Mouse (Mus musculus) thymus, adult 2 months (tissue): ENCODE results near the gene Tanc1. TPM values are rescaled to one million over a fixed set of nuclear protein-coding genes. Genes with fewer than 3 reads are reported as not detected.

Source experiments
- DNase-seq: peaks from one replicate; pipeline ENCODE4 v3.0.0; 2021
- H3K27ac ChIP-seq: fragments of 200-500 bp; 2 replicates; pipeline ENCODE4 v1.5.1; 2012; ENCODE audit warnings: low read length, control low read depth; ENCODE audit not compliant: control insufficient read depth, insufficient read depth
- H3K27me3 ChIP-seq: fragments of 200-500 bp; 2 replicates; pipeline ENCODE4 v1.6.1; 2012; ENCODE audit warnings: mild to moderate bottlenecking, low read length, moderate library complexity, mixed read lengths; ENCODE audit not compliant: control insufficient read depth, insufficient read depth
- H3K36me3 ChIP-seq: fragments of 200-500 bp; 2 replicates; pipeline ENCODE4 v1.6.1; 2012; ENCODE audit warnings: mild to moderate bottlenecking, low read length, moderate library complexity; ENCODE audit not compliant: control insufficient read depth, insufficient read depth
- H3K4me1 ChIP-seq: fragments of 200-500 bp; replicated peaks from 2 replicates; pipeline ENCODE4 v1.6.1; 2012; ENCODE audit warnings: low read length; ENCODE audit not compliant: control insufficient read depth, insufficient read depth
- H3K4me3 ChIP-seq: fragments of 200-500 bp; 2 replicates; pipeline ENCODE4 v1.5.1; 2012; ENCODE audit warnings: mild to moderate bottlenecking, low read length, control low read depth, moderate library complexity; ENCODE audit not compliant: control insufficient read depth, insufficient read depth
- CTCF ChIP-seq: fragments of 200-500 bp; IDR thresholded peaks from 2 replicates; pipeline ENCODE4 v1.5.1; 2012; ENCODE audit warnings: mild to moderate bottlenecking, control low read depth, low read length, moderate library complexity, borderline replicate concordance; ENCODE audit not compliant: control insufficient read depth, poor library complexity, insufficient read depth; ENCODE audit errors: extremely low read depth
- POLR2A ChIP-seq: fragments of 200-500 bp; IDR thresholded peaks from 2 replicates; pipeline ENCODE4 v1.6.1; 2012; ENCODE audit warnings: mild to moderate bottlenecking, low read length, control low read depth, moderate library complexity; ENCODE audit not compliant: control insufficient read depth, poor library complexity, insufficient read depth; ENCODE audit errors: extremely low read depth
- WGBS: fragments of 180-500 bp; shearing (Covaris S2); methylation state at CpG from one replicate; pipeline ENCODE4 v1.1.7; 2018; 5-methylcytosine and 5-hydroxymethylcytosine counted together
- polyA plus RNA-seq: library from polyadenylated mRNA; depleted of rRNA; stranded (reverse); fragments of >200 nt; gene quantifications from 2 replicates; pipeline ENCODE4 v1.2.3, GENCODE M21; 2012

The Tanc1 gene
- polyA plus RNA-seq, 1 experiment, result 7.3 TPM

DNA sequence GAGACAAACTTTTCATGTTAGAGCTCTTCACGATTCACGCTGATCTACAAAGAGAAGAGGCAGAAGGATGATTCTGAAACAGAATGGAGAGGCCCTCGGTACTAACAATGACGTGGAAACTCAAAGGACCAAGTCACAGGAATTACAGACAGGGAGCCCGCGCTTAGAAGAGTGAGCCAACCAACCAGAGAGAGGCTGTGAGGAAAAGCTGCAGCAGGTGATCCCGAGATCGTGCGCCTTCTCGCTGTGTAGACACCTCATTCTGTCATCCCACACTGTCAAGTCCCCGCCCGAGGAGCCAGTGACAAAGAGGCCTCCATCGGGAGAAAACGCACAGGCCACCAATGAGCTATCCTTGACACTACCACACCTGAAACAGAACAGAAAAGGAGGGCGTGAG lies 264.6 kb downstream of the Tanc1 start:
- H3K4me3 ChIP-seq, result no peak overlapping the region
- DNase-seq, result no peak
- no peaks in the 10 kb centered on the region for H3K36me3 ChIP-seq
- peaks cover 7% of the 10 kb centered on the region; the same call in 1 of the 2 replicates for H3K4me1 ChIP-seq
- H3K27ac ChIP-seq, result no peak overlapping the region
- WGBS, result 98% methylated on average over 15 of the region's 15 CpGs
- TF ChIP-seq POLR2A (no peak), CTCF (no peak)
- H3K27me3 ChIP-seq, result no peaks in the 10 kb centered on the region

DNA sequence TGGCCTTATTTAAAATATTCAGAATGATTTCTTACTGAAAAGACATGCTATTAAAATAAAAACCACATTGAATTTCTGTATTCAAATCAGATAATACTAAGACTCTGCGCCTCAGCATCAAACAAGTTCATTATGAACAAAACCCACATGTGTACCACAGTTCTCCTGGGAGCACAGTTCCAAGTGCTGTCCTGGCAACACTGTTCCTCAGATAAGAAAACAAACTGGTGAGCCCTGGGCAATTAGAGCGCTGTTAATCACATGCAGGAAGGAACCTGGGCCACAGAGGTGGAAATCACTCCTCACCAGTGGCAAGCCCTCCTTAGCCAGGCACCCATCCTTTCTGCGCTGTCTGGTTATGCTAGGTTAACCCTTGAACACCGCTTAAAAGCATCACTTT lies 265.5 kb downstream of the Tanc1 start:
- no peaks in the 10 kb centered on the region for H3K36me3 ChIP-seq
- TF ChIP-seq POLR2A, result no peak
- TF ChIP-seq CTCF, result no peak
- no peaks in the 10 kb centered on the region for H3K27me3 ChIP-seq
- DNase-seq, result no peak
- H3K4me1 ChIP-seq, result peaks cover 9% of the 10 kb centered on the region
- no peak overlapping the region for H3K27ac ChIP-seq
- WGBS, result 16% methylated on average over 4 of the region's 4 CpGs
- no peak overlapping the region for H3K4me3 ChIP-seq

DNA sequence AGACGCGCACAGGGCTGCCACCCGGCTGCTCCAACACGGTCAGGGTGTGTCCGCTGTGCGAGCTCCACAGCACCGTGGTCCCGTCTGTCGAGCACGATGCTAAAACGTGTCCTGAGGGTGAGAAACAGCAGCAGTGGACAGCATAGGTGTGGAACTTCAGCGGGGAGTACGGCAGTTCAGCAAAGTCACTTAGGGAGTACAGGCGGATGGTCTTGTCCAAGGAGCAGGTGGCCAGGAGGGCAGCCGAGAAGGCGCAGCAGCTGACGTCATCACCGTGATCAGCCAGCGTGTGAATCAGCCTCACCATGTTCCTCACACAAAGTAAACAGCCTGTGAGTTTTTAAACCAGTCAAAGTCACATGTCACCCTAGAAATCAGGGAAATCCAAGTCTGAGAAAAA lies 266.4 kb downstream of the Tanc1 start:
- no peak for DNase-seq
- Histone ChIP-seq H3K27me3 (no peaks in the 10 kb centered on the region), H3K4me1 (peaks cover 9% of the 10 kb centered on the region), H3K4me3 (no peak overlapping the region), H3K27ac (no peak overlapping the region), H3K36me3 (no peaks in the 10 kb centered on the region)
- 92% methylated on average over 19 of the region's 19 CpGs for WGBS
- TF ChIP-seq POLR2A (no peak), CTCF (no peak)

DNA sequence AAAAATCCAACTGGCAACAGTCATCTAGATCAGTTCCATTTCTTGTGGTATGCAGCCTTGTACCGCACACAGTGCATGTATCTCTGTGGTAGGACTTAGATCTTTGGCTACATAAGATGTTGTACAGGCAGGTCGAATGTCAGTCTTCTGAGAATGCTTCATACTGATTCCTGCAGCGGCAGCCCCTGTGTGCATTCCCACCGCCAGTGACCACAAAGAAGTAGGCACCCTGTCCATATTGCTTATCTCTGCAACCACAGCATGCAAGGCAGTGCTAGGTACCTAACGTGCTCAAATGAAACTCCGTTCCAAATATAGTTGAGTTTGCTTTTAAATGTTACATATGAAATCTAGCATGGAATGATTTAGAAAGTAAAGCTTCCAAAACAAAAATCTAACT lies 269.6 kb downstream of the Tanc1 start:
- no peak overlapping the region for H3K4me3 ChIP-seq
- 13% methylated on average over 6 of the region's 6 CpGs for WGBS
- TF ChIP-seq CTCF (no peak), POLR2A (no peak)
- DNase-seq, result no peak
- H3K27me3 ChIP-seq, result no peaks in the 10 kb centered on the region
- H3K4me1 ChIP-seq, result peaks cover 9% of the 10 kb centered on the region
- H3K36me3 ChIP-seq, result no peaks in the 10 kb centered on the region
- no peak overlapping the region for H3K27ac ChIP-seq

DNA sequence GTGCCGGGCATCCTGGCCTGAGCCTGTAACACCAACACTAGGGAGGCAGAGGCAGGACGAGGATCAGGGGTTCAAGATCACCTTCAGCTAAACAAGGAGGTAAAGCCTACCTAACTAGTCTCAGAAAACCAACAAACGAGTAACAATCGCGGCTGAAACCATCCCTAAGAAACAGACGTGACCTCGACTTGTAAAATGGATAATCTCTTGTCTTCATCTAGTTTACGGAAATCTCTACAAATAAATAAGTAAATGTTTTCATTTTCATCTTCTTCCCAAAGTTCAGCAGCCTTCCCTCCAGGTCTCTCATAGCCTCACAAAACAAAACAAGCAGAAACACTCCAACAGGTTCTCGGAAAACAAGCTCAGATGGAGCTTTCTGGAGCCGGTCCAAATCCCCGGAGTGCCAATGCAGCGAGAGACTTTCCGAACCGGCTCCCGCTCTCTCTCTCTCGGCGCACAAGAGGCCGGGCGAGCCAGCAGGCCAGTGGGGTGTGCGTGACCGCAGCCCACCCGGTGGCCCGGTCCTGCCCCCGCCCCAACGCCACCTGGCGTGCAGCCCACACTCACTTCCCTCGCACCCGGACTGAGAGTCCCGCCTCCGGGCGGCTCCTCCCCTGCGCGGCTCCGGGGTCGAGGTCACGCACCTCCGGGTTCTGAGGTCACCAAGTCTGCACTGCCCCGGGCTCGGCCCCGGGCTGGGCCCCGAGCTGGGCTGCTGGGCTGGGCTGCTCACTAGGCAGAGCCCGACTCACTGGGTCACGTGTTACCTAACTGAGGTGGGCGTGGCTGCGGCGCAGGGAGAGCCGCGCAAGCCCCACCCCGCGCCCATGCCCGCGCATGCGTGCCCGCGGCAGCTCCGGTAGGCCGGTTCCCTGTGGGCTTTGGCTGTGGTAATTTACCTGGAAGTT lies 270.2 kb downstream of the Tanc1 start, which contains the start of gene Wdsub1:
TSS of gene Wdsub1 (minus strand) at position 761 of the 911 bp plus-strand sequence.
- Histone ChIP-seq H3K4me1 (peaks cover 9% of the 10 kb centered on the region), H3K27ac (no peak within 1 kb of the TSS), H3K36me3 (no peaks in the 10 kb centered on the region), H3K4me3 (peak within 1 kb of the TSS; percentile 89), H3K27me3 (no peaks in the 10 kb centered on the region)
- WGBS, result 1% methylated on average over 57 of the region's 57 CpGs
- DNase-seq, result peak; percentile 93
- TF ChIP-seq CTCF, result peak; percentile 66; the same call in 1 of the 2 replicates
- peak; percentile 32; the same call in 1 of the 2 replicates for TF ChIP-seq POLR2A

DNA sequence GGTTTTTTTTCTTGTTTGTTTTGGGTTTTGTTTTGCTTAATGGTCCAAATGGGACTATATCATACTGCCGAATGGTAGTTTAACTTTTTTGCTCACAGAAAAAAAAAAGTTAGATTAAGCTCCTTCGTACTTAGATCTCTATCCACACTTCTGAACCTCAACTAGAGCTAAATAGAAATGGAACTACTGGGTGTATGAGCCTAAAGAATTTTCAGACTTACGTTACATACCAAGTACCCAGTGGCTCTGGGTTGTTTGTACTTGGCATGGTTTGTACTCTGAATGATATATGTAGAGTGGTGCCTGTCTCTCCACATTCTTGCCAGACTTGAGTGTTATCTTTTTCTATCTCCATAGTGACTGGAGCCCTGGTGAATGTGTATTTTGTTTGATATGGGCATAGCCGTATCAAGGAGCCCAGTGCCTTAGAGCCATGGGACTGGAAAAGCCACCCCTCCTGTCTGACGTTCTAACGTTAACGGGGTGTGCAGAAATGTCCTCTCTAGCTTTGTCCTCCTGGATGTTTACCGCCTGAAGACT lies 271.0 kb downstream of the Tanc1 start:
- Histone ChIP-seq H3K27ac (no peak overlapping the region), H3K4me3 (peak overlapping the region; percentile 89; the same call in 1 of the 2 replicates), H3K4me1 (peaks cover 4% of the 10 kb centered on the region), H3K36me3 (no peaks in the 10 kb centered on the region), H3K27me3 (no peaks in the 10 kb centered on the region)
- WGBS, result 68% methylated on average over 8 of the region's 8 CpGs
- TF ChIP-seq CTCF, result no peak
- TF ChIP-seq POLR2A, result no peak
- no peak for DNase-seq
